Mouse (Mus musculus): Measurements from ENCODE around the gene Tmem184b. TPM values are rescaled to one million over a fixed set of nuclear protein-coding genes. Genes with fewer than 3 reads are reported as not detected.

The Tmem184b gene
- total RNA-seq, 2 experiments from 2014 or later = 71.3 to 74.8 TPM

DNA sequence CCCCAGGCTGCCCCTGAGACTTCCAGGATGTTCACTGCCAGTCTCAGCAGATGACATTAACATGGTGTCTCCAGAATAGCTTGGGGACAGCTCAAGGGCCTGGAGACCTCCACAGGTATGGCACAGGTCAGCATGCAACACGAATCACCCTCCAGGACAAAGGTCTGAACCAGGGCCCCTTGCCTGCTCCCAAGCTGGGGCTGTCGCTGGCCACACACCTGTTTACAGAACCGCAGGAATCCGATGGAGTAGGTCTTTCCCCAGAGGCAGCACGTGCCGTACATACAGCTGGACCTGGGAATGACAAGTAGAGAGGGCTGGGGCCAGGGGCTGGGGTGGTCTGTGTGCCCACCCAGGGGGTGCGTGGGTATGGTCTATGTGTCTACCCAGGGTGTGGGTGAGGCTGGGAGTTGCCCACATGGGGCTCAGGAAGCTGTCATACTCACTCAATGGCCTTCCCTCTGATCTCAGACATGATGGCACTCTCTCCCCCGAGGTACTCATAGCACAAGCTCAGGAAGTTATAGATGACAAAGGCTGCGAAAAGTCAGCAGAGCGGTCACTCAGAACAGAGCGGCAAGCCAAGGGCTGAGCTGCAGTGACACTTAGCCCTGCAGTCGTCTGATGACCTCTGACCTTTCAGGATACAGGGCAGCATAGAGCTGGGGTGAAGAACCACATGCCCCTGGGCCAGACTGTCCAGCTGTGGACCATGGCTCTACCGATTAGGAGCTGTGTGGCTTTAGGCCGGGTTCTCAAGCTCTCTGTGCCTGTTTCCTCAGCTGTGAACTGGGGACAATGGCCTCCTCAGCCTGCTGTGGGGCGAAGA is 33.7 kb downstream of the Tmem184b start:
- no peak for DNase-seq (ENCODE audit: low spot score in 2 of 2)

DNA sequence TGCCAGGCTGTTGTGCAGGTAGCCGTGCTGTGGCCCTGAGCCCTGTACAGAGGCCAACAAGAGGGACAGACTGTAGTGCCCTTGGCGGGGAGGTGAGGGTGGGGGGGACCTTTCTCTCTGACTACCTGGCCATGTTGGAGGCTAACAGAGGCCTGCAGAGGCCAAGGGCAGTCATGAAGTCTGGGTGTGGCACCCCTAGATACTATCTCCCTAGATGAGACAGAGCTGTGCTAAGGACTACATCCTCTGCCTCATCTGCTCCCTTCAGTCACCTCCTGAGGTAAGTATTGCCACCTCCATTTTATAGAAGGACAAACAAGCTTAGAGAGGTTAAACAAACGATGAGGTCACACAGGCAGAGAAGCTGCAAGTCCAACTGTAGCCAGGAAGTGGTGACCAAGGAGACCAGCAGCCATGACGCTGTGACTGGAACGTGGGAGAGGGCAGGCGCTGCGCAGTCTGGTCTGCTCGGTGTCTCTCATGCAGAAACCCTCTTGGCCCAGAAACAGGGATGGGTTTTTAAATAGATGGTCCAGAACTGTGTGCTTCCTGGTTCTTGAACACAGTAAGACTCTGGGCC is 34.4 kb downstream of the Tmem184b start:
- no peak for DNase-seq (ENCODE audit: low spot score in 2 of 2)

DNA sequence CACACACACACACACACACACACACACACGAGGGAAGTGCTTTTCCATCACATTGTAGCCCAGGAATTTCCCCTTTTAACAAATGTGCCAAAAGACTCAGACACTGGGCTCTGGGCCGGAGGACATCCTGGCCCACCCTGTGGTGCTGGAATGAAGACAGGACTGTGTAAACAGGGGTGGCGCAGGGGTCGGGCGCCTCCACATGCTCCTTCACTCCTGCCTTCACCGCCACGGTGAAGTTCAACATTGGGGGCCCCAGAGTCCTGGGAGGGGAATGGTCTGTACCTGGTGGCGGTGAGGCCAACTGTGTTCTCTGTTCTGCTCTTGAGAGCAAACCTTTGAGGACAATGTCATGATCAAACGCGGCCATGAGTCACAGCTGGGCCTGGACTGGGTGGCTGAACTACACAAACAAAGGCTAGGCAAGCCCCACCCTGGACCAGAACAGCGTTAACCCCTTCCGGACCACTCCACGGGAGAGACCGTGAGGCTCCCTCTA is 35.0 kb downstream of the Tmem184b start:
- no peak for DNase-seq (ENCODE audit: low spot score in 2 of 2)

DNA sequence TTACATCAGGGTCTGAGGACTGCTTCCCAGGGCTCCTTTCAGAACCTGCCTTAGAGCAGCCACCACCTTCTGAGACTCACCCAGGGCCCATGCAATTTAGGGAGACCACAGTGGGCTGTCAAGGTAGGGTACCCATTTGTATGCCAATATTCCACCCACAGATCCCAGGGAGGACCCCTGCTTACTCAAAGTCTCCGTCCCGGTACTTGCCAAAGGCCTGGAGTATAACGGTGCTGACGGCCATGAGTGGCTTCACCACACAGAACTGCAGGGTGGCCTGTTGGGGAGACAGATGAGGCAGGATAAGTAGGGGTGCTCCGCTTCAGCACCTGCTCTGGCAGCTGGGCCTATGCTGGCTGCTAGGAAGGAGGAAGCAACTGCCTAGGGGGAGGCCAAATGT is 37.0 kb downstream of the Tmem184b start:
- DNase-seq (ENCODE audit: low spot score in 2 of 2) = no peak

DNA sequence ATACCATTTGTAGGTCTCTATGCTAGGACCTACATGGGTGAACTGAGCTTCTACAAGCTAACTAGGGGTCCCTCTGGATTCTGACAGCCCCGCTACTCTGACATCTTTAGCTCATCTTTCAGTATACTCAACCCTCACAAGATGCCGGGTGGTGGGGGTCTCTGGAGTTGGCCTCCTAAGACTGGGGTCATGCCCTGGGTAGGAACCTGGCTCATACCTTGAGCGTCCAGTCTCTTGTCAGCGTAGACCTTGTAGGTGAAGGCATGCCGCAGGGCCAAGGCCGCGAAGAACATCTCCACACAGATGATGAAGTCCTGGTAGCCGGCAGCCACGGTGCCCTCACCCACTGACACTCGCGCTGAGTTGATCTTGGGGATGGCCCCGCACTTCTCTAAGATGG is 38.3 kb downstream of the Tmem184b start:
- DNase-seq (ENCODE audit: low spot score in 2 of 2) = no peak

DNA sequence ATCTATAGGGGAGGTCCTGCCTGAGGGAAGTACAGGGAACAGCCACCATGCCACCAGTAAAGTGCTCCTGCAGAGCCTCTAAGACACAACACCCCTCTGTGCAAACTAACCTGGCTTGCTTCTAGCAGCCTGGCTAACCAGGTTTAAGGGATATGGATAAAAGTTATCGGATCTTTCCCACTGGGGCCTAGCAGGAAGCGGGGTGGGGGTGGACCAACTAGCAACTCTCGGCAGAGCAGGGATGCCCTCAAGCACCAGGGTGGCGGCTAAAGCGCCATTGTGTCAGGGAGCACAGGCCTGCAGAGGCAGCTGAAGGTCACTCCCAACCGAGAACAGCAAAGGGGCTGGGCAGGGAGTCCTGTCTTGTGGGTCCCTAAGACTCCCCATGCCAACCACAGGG is 39.2 kb downstream of the Tmem184b start:
- no peak for DNase-seq (ENCODE audit: low spot score in 2 of 2)

DNA sequence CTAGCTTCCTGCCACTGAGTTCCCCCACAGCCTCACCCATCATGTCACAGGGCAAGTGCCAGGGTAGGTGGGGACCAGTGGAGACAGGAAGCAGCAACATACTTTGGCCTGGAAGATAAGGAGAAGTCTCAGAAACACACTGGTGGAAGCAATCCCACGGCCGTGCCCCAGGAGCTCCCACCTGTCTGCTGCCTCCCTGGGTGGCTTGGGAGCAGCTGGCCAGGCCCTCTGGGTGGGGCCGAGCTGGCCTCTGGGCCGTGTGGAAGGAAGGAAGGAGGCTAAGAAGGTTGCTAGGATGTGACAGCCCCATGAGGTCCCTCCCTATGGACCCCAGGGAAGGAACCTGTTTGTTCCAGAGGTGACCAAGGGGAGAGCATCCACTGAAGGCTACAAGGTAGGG is 42.3 kb downstream of the Tmem184b start:
- no peak for DNase-seq (ENCODE audit: low spot score in 2 of 2)

DNA sequence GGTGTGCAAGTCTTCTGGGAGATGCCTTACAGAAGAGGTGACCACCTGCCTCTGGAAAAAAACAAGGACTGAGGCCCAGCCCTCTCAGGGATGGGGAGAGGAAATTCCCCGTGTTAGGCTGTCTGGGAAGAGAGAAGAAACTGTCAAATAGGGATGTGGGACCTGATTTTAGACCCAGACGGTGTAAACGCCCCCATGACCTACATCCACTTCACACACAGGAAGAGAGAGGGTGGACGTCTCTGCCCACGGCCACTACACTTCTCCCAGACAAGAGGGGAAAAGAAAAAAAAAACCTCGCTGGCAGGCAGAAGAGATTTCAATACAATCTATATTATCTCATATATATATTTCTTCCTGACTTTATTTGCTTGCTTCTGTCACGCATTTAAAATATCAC is 43.0 kb downstream of the Tmem184b start:
- DNase-seq (ENCODE audit: low spot score in 2 of 2) = peak in 1 of 2 experiments; percentile 36

DNA sequence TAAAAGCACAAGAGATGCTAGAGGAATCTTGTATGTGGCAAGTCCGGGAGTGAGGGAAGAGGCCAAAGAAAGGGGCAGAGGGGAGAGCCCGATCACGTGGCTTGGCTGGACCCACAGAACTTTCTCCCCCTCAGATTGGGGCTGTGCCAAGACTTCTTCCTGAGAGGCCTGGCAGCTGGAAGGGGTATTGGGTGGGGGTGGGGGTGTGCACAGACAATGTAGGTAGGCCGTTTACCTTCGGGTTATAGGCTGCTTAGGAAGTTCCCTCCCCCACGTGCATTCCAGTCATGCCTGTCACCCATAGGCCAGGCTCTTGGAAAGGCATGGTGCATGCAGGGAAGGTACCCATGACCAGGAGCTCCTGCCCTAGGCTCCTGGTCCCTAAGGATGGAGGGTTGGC is 43.4 kb downstream of the Tmem184b start:
- DNase-seq (ENCODE audit: low spot score in 2 of 2) = no peak

DNA sequence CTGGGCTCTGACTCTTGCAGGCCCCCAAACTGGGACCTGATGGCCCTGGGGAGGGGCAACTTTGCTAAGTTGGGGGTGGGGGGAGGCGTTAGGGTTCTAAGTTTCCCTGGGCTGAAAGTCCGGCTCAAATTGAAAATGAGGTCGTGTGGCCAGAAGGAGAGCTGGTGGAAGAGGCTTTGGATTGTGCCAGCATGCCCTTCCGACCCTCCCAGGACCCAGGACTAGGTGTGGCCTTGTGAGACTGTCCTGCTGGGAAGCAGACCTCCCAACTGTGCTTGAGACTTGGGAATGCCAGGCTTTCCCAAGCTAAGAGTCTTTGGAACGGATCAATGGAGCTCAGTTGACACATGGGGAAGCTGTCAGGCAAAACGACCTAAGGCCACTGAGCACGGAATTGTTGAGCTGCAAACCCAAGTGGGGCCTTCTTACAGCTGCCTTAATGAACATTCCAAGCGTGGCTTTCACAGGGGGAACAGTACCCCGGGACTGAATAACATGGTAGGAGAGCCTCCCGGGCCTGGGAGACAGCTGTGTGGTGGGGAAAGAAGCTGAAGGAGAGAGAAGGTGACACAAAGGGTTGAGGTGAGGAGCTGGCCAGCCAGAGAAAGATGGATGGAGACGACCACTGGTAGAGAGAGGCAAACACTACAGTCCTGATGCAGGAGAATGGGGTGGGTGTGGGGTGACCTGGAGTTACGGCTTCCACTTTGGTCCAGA is 45.2 kb downstream of the Tmem184b start:
- DNase-seq (ENCODE audit: low spot score in 2 of 2) = no peak

DNA sequence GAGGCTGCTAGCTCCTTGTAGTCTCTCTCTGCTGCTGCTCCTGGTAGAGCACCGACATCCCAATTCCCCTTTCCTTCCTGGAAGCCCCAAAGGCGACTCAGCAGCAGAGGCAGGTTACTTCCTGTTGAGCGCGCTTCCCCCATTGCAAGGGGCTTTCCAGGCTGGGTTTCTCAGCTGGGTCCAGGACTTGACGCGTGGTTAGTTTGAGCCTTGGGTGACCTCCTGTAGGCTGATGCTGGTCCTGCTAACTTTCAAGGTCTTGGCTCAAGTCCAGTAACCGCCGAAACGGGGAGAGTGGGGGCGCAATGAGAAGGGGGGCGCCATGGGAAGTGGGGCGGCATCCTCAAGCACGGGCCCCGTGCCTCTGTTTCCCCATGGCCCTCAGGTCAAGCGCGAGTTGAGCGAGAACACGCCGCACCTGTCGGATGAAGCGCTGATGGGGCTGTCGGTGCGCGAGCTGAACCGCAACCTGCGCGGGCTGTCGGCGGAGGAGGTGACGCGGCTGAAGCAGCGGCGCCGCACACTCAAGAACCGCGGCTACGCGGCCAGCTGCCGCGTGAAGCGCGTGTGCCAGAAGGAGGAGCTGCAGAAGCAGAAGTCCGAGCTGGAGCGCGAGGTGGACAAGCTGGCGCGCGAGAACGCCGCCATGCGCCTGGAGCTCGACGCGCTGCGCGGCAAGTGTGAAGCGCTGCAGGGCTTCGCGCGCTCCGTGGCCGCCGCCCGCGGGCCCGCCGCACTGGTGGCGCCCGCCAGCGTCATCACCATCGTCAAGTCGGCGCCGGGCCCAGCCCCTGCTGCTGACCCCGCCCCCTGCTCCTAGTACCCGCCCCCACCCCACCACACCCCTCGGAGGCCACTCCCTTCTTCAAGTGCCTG is 46.1 kb downstream of the Tmem184b start:
- peak; percentile 40 to 66 for DNase-seq (ENCODE audit: low spot score in 2 of 2)

DNA sequence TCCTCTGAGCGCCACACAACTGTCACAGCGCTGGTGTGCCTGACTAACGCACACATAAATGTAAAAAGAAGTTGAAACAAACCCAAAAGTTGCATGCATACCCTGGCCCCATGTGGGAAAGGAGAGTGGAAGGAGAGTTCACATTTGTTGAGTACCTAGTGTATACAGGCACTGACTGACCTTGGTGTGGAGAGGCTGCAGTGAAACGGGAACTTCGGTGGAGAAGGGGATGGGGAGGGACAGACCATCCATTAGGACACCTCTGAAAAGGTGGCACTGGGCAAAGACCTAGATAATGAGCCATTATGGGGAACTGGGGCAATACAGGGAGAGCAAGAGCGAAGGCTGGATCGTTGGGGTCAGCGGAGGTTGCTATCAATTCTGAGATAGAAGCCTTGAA is 46.9 kb downstream of the Tmem184b start:
- no peak for DNase-seq (ENCODE audit: low spot score in 2 of 2)

DNA sequence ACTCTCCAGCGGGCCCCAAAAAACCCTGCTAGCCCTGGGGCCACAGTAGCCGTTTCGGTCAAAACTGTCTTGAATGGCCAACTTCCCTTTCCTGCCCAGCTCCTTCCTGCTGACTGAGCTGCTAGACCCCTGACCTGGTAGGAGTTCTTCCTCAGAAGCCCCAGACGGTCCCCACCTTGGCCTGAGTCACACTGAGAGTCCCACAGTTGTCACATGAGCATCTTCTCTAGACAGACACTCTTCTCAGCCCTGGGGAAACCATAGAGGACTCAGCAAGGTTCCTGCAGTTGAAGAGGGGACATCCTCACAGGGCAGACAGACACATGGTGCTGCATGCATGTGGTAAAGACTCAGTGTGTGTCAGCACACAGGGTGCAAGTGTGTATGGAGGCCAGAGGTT is 48.8 kb downstream of the Tmem184b start:
- no peak for DNase-seq (ENCODE audit: low spot score in 2 of 2)

DNA sequence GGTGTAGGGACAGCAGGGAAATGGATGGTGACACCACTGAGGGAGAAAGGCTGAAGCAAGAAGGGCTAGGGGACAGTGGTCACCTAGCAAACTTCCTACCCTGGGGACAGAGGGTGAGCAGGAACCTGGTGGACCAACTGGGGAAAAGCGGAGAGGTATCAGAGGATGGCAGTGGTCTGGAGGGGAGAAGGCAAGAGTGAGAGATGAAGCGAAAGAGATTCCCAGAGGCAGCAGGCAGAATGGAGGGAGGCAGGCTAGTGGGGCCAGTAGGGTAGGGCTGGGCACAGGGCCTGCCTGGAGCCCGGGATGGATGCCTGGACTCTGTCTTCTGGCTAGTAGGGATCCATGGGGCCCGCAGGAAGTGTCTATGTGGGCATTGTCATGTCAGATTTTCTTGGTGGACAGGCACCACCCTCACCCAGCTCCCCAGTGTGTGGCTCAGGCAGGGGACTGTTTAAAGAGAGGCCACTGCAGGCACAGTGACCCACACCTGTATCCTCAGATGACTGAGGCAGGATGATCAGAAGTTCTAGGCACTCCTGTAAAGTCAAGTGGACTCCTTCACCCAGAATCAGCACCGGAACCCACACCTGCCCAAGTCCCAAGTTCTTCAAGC is 49.6 kb downstream of the Tmem184b start:
- DNase-seq (ENCODE audit: low spot score in 2 of 2) = no peak

DNA sequence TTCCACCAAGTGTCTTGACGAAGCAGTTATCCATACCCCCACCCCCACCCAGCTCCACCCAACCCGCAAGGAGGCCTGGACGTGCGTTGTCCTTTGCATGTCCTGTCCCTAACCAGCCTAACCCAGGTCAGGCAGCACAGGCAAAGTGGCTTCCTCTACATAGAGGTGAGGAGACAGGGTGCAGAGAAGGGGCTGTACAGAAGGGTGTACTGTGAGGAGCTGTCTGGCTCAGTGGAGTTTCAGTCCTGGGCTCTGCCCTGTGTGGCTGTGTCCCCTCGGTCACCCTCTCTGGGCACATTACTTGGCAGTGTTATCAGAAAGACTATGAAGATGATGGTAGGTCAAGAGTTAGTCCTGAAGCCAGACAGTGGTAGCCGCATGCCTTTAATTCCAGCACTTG is 50.9 kb downstream of the Tmem184b start:
- DNase-seq (ENCODE audit: low spot score in 2 of 2) = no peak

DNA sequence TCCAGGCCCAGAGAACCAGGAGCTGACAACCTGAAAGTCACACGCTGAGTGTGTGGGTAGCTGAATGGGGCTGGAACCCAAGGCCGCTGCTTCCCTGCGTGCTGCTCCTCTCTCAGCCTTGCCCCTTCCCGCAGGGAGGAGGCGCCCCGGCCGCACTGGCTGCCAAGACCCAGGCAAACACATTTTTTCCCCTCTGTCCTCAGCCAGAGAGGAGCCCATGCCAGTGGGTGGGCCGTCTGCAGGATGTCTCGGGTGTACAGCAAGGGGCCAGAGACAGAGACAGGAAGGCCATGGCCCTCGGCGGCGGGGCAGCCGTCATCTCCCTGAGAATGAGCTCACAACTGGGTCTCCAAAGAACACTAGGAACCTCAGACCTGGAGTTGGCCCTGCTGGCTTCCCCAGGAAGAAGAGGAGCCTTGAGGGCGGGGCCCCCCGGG is 52.0 kb downstream of the Tmem184b start:
- no peak for DNase-seq (ENCODE audit: low spot score in 2 of 2)

DNA sequence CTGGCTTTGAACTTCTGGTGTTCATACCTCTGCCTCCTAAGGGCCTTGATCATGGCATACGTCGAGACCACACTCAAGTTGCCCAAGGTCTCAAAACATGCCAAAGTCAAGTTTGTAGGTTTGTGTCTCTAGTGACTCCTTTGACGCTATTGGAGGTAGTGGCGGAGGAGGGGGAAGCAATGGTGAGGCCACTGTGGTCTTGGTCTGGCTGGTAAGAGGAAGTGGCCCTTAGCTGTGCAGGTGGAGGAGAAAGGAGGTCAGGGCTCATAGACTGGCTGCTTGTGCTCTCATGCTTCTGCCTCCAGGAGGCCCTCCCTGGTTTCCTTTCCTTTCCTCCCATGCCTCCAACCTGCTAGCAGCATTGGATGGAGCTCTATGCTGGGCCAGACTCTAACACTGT is 52.5 kb downstream of the Tmem184b start:
- DNase-seq (ENCODE audit: low spot score in 2 of 2) = no peak

DNA sequence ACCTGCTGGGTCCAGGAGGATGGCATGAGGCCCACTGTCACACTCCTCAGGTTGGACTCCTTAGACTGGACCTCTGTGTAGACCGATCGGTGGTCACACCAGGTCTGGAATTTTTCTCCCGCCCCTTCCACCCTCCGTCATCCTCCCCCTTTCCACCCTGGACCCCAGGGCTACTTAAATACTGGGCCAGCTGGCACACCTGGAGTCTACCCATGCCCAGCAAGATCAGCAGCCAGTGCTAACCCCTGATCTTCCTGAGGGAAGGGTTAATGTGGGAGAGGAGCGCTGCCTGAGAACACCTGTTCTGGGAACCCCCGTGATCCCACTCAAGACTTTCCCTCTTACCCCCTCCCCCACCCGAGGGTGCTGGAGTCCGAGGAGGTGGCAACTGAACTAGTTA is 54.7 kb downstream of the Tmem184b start:
- DNase-seq (ENCODE audit: low spot score in 2 of 2) = no peak

DNA sequence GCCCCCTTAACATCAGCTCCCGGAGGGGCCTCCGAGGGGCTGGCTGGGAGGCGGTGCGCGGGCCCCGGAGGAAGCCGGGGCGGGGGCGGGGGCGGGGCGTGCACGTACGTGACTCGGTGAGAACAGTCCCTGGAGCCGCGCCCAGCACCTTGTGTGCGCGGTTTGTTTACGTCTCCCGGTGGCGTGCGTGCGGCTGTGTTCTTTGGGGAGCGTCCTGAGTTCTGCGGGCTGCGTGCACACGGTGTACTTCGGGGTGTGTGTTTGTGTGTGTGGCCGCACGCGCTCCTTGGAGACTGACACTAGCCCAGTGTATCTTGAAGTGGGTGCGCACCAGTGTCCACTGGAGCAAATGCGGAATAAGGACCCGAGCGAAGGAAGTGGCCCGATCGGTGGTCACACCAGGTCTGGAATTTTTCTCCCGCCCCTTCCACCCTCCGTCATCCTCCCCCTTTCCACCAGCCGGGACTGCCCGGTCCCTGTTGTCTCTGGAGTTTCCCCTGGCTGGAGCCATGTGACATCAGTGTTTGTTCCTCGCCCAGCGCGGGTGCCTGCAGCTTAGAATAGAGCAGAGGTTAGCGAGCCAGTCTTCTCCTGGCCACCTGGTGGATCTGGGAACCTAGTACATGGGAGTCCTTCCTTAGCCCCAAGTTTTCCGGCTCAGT is 55.4 kb downstream of the Tmem184b start:
- DNase-seq (ENCODE audit: low spot score in 2 of 2) = peak; percentile 21 to 27
